Mouse (Mus musculus): ENCODE data around the gene Gm44790. TPM values are rescaled to one million over a fixed set of nuclear protein-coding genes. Genes with fewer than 3 reads are reported as not detected.

Gene Gm44790
- total RNA-seq, 2 experiments from 2014 or later = 0.47 TPM; not detected in 1

GRCm38 (mm10) chr6:86402681-86403607 lies 23.5 kb upstream of the Gm44790 start:
- intact Hi-C loops (cut with DNase I; ENCODE audit: low total_unique reads) = no loop called here
- DNase-seq = no peak

GRCm38 (mm10) chr6:86403728-86404099 lies 22.7 kb upstream of the Gm44790 start:
- peak; percentile 72 for DNase-seq
- intact Hi-C loops (cut with DNase I; ENCODE audit: low total_unique reads) = no loop called here

GRCm38 (mm10) chr6:86404100-86404861 lies 22.2 kb upstream of the Gm44790 start, which contains the start of gene Tia1:
Gene Tia1 (plus strand): TSS chr6:86404219.
- intact Hi-C loops (cut with DNase I; ENCODE audit: low total_unique reads) = no loop called here
- DNase-seq = peak; percentile 99

DNA sequence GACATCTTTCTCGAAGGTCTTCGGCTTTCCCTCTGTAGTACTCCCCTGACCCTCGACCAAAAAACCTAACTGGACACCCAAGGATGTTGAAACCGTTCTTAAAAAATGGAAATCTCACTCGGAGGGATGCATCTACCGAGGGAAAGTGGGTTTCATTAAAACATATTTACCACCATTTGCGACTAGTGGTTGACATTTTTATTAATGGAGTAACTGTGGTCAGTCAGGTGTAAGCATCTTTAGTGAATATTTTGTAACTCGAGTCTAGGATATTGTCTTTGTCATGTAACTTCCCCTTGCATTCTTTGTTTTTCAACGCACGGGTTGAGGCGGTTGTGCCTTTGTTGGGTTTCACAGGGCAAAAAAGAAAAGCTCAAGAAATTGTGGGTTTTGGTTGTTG lies 21.5 kb upstream of the Gm44790 start:
- intact Hi-C loops (cut with DNase I; ENCODE audit: low total_unique reads) = no loop called here
- DNase-seq = no peak

GRCm38 (mm10) chr6:86406306-86406705 lies 20.2 kb upstream of the Gm44790 start:
- intact Hi-C loops (cut with DNase I; ENCODE audit: low total_unique reads) = no loop called here
- peak; percentile 23 for DNase-seq

GRCm38 (mm10) chr6:86418711-86419110 lies 7.7 kb upstream of the Gm44790 start:
- intact Hi-C loops (cut with DNase I; ENCODE audit: low total_unique reads) = no loop called here
- no peak for DNase-seq

GRCm38 (mm10) chr6:86419239-86419638 lies 7.2 kb upstream of the Gm44790 start:
- DNase-seq = no peak
- intact Hi-C loops (cut with DNase I; ENCODE audit: low total_unique reads) = no loop called here

DNA sequence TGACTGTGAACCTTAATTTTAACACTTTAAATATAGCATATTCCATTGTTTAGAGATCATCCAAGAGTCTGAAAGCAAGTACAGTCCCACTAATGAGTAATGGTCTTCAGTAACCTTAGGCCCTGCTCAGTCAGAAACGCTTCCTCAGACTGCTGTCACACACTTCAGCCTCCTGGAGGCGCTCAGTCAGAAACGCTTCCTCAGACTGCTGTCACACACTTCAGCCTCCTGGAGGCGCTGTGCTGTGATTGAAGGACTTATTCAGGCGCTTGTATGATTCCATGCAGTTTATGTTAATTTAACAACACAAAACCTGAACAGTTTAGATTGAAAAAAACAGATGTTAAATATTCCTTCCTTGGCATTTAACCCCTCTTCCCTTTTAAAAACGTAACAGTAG lies 6.0 kb upstream of the Gm44790 start:
- no peak for DNase-seq
- intact Hi-C loops (cut with DNase I; ENCODE audit: low total_unique reads) = no loop called here

GRCm38 (mm10) chr6:86431531-86431930 lies 5.1 kb downstream of the Gm44790 start:
- no peak for DNase-seq
- intact Hi-C loops (cut with DNase I; ENCODE audit: low total_unique reads) = no loop called here

- DNase-seq = no peak
- intact Hi-C loops (cut with DNase I; ENCODE audit: low total_unique reads) = no loop called here
These were observed 7.2 kb downstream of the Gm44790 start for GRCm38 (mm10) chr6:86433696-86434095.

DNA sequence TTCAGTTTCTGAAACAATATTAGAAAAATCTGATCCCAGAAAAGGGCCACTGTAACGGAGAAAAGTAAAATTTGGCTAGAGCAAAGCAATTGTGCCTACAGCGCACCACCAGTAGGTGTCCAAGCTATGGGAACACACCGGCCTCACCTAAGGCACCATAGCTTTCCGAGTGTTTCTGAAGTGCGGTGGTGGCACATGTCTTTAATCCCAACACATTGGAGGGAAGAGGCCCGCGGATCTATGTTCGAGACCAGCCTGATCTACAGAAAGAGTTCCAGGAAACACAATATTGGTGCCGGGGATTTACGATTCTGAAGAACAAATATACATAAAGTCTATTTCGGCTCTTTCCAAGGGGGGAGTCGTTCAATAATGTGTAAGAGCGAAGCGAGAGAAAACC lies 11.3 kb downstream of the Gm44790 start:
- intact Hi-C loops (cut with DNase I; ENCODE audit: low total_unique reads) = no loop called here
- DNase-seq = peak; percentile 19

DNA sequence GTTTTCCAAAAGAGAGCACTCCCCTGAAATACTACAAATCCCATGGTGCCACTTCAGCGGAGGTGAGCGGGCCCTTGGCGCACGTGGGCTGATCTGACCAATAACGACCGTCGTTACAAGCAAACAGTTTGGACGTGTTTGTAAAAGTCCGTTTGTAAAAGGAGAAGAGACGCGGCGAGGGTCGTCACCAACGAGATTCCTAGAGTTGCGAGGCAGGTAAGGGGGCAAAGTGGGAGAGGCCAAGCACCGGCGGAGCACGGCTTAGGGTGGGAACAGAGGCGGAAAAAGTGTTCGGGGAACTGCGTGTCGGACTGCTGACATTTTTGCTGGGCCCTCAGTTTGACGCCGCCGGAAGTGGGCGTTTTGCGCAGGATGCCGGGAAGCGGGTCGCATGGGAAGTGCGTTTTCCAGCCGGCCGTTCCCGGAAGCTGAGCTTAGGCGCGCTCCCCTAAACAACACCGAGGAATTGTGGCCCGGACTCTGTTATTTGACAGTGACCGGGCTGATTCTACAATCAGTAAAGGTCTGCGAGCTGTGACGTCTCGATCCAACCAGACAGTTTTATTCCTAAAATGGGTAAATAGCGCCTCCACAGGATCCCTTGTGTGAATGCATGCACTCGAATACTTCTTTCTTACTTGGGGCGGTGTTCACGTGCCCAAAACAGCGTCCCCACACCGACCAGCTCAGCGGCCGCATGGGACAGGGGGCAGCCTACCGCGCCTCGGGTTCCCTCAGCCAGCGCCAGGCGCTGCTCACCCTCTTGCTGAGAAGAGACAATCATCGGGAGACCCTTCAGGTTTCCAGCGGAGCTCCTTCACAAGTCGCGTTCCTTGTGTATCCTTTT lies 12.0 kb downstream of the Gm44790 start, which contains the start of gene C87436:
C87436 (plus strand) TSS at position 103 of the 847 bp plus-strand sequence.
- intact Hi-C loops (cut with DNase I; ENCODE audit: low total_unique reads) = no loop called here
- peak; percentile 92 for DNase-seq

- DNase-seq = no peak
- intact Hi-C loops (cut with DNase I; ENCODE audit: low total_unique reads) = no loop called here
These were observed 12.7 kb downstream of the Gm44790 start for GRCm38 (mm10) chr6:86439119-86439496.

DNA sequence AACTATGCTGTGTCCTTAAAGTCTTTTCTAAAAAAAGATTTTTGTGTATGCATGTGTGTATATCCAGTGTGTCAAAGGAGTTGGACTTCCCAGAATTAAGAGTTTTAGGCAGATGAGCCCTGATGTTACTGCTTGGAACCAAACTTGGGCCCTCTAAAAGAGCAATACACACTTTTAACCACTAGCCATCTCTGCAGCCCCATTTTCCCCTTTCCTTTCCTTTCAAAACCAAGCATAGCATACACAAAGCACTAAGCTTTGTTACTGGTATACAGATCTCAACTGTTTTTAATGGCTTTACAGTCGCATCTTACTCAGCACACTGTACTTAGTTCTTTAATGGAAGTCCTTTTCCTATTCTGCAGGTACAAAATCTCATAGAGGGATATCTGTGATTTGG lies 13.1 kb downstream of the Gm44790 start:
- DNase-seq = no peak
- intact Hi-C loops (cut with DNase I; ENCODE audit: low total_unique reads) = no loop called here

GRCm38 (mm10) chr6:86441571-86441970 lies 15.1 kb downstream of the Gm44790 start:
- DNase-seq = no peak
- intact Hi-C loops (cut with DNase I; ENCODE audit: low total_unique reads) = no loop called here

DNA sequence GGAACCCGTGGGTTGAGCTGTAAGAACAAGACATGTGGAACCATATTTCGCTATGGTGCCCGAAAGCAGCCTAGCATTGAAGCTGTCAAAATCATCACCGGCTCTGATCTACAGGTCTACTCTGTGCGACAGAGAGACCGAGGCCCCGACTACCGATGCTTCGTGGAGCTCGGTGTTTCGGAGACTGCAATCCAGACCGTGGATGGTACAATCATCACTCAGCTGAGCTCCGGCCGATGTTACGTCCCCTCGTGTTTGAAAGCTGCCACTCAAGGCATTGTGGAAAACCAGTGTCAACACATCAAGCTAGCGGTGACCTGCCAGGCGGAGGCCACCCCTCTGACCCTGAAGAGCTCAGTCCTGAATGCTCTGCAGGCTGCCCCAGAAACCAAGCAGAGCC lies 19.1 kb downstream of the Gm44790 start:
- DNase-seq = no peak
- intact Hi-C loops (cut with DNase I; ENCODE audit: low total_unique reads) = no loop called here

- DNase-seq = no peak
- intact Hi-C loops (cut with DNase I; ENCODE audit: low total_unique reads) = no loop called here
These were observed 20.6 kb downstream of the Gm44790 start for GRCm38 (mm10) chr6:86446927-86447568.

DNA sequence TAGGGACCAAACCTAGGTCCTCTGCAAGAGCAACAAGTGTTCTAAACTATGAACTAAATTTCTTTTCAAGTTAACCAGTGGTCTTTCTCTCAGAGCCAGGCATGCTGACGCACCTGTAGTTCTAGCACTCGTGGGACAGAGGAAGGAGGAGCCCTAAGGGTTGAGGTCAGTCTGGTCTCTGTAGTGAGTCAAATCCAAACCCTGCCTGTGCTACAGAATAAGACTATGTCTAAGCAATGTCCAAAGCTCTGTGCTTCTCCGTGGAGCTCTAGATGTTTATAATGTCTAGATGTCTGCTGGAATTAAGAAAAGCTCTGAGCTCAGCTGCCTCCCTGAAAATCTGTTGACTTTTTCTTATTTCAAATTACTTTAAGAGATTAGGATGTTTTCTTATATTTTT lies 30.3 kb downstream of the Gm44790 start:
- DNase-seq = no peak
- intact Hi-C loops (cut with DNase I; ENCODE audit: low total_unique reads) = no loop called here

DNA sequence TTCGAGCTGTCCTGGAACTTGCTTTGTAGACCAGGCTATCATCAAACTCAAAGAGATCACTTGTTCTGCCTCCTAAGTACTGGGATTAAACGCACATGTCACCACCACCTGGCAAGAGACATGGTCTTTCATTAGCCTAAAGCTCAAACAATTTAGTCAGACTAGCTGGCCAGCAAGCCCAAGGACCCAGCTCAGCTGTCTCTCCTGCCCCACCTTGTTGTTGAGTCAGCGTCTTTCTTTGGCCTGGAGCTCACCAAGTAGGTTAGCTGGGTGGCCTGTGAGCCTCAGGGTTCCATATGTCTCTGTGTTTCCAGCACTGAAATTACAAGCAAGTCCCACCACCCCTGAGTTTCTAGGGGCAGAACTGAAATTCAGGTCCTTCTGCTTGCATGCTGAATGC lies 36.6 kb downstream of the Gm44790 start:
- DNase-seq = no peak
- intact Hi-C loops (cut with DNase I; ENCODE audit: low total_unique reads) = loop anchor here (10.0 kb wide), 1 partner anchor 212 kb away; no protein-coding TSS in a partner anchor
